Mouse (Mus musculus) bone marrow, adult 2 months (tissue): ENCODE data around the gene Brd1.

Source experiments
- CTCF ChIP-seq: fragments of 200-500 bp; IDR thresholded peaks from 2 replicates; pipeline ENCODE4 v1.5.1; 2011; ENCODE audit warnings: low read length, control low read depth; ENCODE audit not compliant: control insufficient read depth, insufficient read depth
- POLR2A ChIP-seq: fragments of 200-500 bp; IDR thresholded peaks from 2 replicates; pipeline ENCODE4 v1.6.1; 2011; ENCODE audit warnings: low read depth, mild to moderate bottlenecking, control low read depth, low read length, borderline replicate concordance; ENCODE audit not compliant: control insufficient read depth

GRCm38 (mm10) chr15:88677568-88677967 is 56.5 kb downstream of the Brd1 start:
- TF ChIP-seq CTCF: no peak
- no peak for TF ChIP-seq POLR2A
